Mouse (Mus musculus) retina, embryonic 14.5 days (tissue): ENCODE measurements around the gene Gm9972.

Experiments
- DNase-seq: peaks from one replicate; pipeline ENCODE4 v3.0.0-alpha.2; 2015; ENCODE audit warnings: low spot score

The Gm9972 gene

GRCm38 (mm10) chr11:43035446-43035845 lies at the start of gene Gm9972:
Gene Gm9972, plus strand, starts transcription at chr11:43035746.
- no peak for DNase-seq

- peak; percentile 17 for DNase-seq
Observed at GRCm38 (mm10) chr11:42999188-42999587, 36.4 kb upstream of the Gm9972 start.

GRCm38 (mm10) chr11:43011941-43012340 lies 23.6 kb upstream of the Gm9972 start:
- DNase-seq, result no peak

- no peak for DNase-seq
Observed at GRCm38 (mm10) chr11:43012980-43013379, 22.6 kb upstream of the Gm9972 start.

- no peak for DNase-seq
Observed at GRCm38 (mm10) chr11:43023109-43023688, 12.3 kb upstream of the Gm9972 start.

- DNase-seq, result no peak
Observed at GRCm38 (mm10) chr11:43029813-43030212, 5.7 kb upstream of the Gm9972 start.

GRCm38 (mm10) chr11:43032141-43032540 lies 3.4 kb upstream of the Gm9972 start:
- no peak for DNase-seq

GRCm38 (mm10) chr11:43045871-43046548 lies 10.5 kb downstream of the Gm9972 start:
- no peak for DNase-seq

- no peak for DNase-seq
Observed at GRCm38 (mm10) chr11:43049363-43049762, 13.8 kb downstream of the Gm9972 start.

- DNase-seq, result no peak
Observed at GRCm38 (mm10) chr11:43054972-43055371, 19.4 kb downstream of the Gm9972 start.

GRCm38 (mm10) chr11:43059437-43059970 lies 24.0 kb downstream of the Gm9972 start:
- DNase-seq, result no peak

GRCm38 (mm10) chr11:43062286-43062685 lies 26.7 kb downstream of the Gm9972 start:
- no peak for DNase-seq

GRCm38 (mm10) chr11:43086309-43087050 lies 50.9 kb downstream of the Gm9972 start:
- no peak for DNase-seq
